Mouse (Mus musculus) ES-Bruce4 (cell line): ENCODE measurements at regions not wholly inside any gene's neighbourhood (a gene's known extent, or its start where the extent isn't known, plus 50 kb on each side); places are given as distances from the start of the nearest gene placed in this dataset.

Source experiments
- H3K27ac ChIP-seq: 2 replicates; pipeline ENCODE4 v1.5.1; 2012; ENCODE audit warnings: low read length, inconsistent platforms; ENCODE audit not compliant: insufficient read depth
- H3K27me3 ChIP-seq: 2 replicates; pipeline ENCODE4 v1.6.1; 2012; ENCODE audit warnings: mild to moderate bottlenecking, low read length, inconsistent platforms; ENCODE audit not compliant: control insufficient read depth, poor library complexity, insufficient read depth, severe bottlenecking
- H3K36me3 ChIP-seq: 2 replicates; pipeline ENCODE4 v1.6.1; 2012; ENCODE audit warnings: inconsistent platforms, mild to moderate bottlenecking, low read length, moderate library complexity; ENCODE audit not compliant: control insufficient read depth, poor library complexity, insufficient read depth, severe bottlenecking
- H3K4me1 ChIP-seq: one replicate; pipeline ENCODE4 v1.8.1; 2011; ENCODE audit warnings: low read length; ENCODE audit not compliant: control insufficient read depth, insufficient read depth
- H3K4me3 ChIP-seq: 2 replicates; pipeline ENCODE4 v1.5.1; 2011; ENCODE audit warnings: low read depth, mild to moderate bottlenecking, low read length
- H3K9ac ChIP-seq: 2 replicates; pipeline ENCODE4 v1.6.1; 2012; ENCODE audit warnings: low read depth, mild to moderate bottlenecking, inconsistent platforms; ENCODE audit not compliant: poor library complexity, severe bottlenecking
- H3K9me3 ChIP-seq: replicated peaks from 2 replicates; pipeline ENCODE4 v1.6.1; 2012; ENCODE audit warnings: mild to moderate bottlenecking, low read length, inconsistent platforms; ENCODE audit not compliant: control insufficient read depth, poor library complexity, insufficient read depth, severe bottlenecking
- CTCF ChIP-seq: IDR thresholded peaks from one replicate; pipeline ENCODE4 v1.8.1; 2011; ENCODE audit warnings: low read depth, low read length
- EP300 ChIP-seq: IDR thresholded peaks from 2 replicates; pipeline ENCODE4 v1.6.1; 2011; ENCODE audit warnings: low read depth, low read length; ENCODE audit not compliant: insufficient read depth
- POLR2A ChIP-seq: IDR thresholded peaks from one replicate; pipeline ENCODE4 v1.8.1; 2011; ENCODE audit warnings: low read length; ENCODE audit not compliant: insufficient read depth

DNA sequence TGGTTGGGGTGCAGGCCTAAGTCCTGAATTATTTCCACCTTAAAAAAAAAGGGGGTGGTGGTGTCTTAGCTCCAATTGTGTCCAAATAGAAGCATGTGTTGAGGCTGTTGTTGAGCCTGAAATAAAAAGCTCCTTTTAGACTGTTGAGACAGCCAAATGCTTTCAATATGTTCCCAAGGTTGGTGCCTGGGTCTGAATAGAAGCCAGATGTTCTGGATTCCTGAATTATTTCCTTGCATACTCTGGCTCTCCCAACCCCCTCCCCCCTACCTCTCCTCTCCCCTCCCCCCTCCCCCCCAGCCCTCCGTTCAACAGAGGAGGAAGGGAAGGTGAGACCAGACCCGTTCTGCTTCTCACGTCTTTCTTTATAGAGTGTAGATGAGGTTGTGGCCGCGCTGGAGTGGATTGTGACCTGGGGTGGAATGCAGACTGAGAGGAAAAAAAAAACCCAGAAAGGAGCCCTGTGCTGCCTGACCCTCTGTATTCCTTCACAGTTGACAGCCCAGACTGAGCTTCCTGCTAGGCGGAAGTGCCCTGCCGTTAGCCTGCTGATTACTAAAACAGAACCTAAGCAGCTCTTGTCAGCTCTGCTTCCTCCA, 50.9 kb upstream of the Ubash3b start:
- H3K27me3 ChIP-seq = no peaks in the 10 kb centered on the region
- no peak overlapping the region for H3K4me3 ChIP-seq
- H3K9me3 ChIP-seq = peaks cover 9% of the 10 kb centered on the region
- no peak overlapping the region for H3K9ac ChIP-seq
- no peak overlapping the region for H3K27ac ChIP-seq
- H3K4me1 ChIP-seq = no peaks in the 10 kb centered on the region
- H3K36me3 ChIP-seq = no peaks in the 10 kb centered on the region
- TF ChIP-seq CTCF (no peak), EP300 (no peak), POLR2A (no peak)

DNA sequence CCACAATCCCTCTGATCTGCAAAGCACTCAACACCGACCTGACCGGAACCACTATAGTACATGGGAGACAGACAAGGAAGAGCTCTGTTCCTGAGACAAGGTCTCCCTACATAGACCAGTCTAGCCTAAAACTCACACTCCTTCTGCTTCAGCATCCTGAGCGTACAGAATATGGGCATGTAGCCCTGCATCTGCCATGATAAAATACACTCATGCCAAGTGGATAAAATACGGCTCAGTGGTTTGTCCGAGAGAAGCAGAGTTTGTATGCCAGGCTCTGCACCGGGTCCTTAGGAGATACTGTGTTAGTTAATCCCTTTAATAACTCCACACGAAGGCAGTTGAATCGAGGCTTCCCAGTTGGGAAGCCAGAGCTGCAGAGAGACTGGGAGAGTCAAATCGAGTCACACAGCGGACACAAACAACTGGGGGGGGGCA, 50.4 kb upstream of the Ubash3b start:
- TF ChIP-seq CTCF = no peak
- no peak for TF ChIP-seq POLR2A
- TF ChIP-seq EP300 = no peak
- Histone ChIP-seq H3K4me3 (no peak overlapping the region), H3K27ac (no peak overlapping the region), H3K36me3 (no peaks in the 10 kb centered on the region), H3K27me3 (no peaks in the 10 kb centered on the region), H3K4me1 (no peaks in the 10 kb centered on the region), H3K9me3 (peaks cover 7% of the 10 kb centered on the region), H3K9ac (no peak overlapping the region)
